Mouse (Mus musculus): ENCODE results near the gene Lrwd1.

DNA sequence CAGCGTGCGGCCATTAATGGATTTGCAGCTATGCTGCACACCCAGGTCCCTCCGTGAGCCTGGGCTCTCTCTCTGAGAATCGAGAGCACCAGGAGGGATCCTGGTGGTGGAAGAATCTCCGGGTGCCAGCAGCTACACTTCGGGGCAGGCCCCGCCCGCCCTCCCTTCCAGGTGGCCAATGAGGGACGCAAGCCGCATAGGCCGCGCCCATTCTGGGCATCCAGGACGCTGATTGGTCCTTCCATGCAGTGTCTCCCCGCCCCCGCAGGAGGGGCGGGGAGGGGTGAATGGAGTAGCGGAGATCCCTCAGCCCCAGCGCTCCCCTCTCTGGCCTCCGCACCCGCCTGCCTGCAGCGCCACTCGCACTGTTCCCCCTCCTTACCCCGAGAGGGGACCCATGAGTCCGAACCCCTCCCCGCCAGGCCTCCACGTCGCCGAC lies 52.2 kb downstream of the Lrwd1 start, which contains the start of gene Rasa4:
- TF ChIP-seq CTCF (IDR thresholded peaks at IDR 0.05; ENCODE audit: control insufficient read depth, insufficient read depth, insufficient read length) (no peak), CEBPB (IDR thresholded peaks at IDR 0.05; ENCODE audit: low read depth) (no peak)

All from C2C12 (cell line).